Mouse (Mus musculus): ENCODE results near the gene Apoh. TPM values are rescaled to one million over a fixed set of nuclear protein-coding genes. Genes with fewer than 3 reads are reported as not detected.

Gene Apoh
- not detected for polyA plus RNA-seq (2015; fragmentation: Illumina TruSeq; extraction: RNeasy Lipid Tissue Mini Kit (QIAGEN cat#74804); ENCODE audit: insufficient read depth, low read depth, low replicate concordance)

GRCm38 (mm10) chr11:108342781-108343768 is at the start of gene Apoh:
Gene Apoh, plus strand, starts transcription at chr11:108343354.

GRCm38 (mm10) chr11:108343789-108344462 is 772 bp downstream of the Apoh start, which contains the start of gene Prkca:
Gene Prkca, minus strand, starts transcription at chr11:108343928.

GRCm38 (mm10) chr11:108424889-108425591 is 81.9 kb downstream of the Apoh start, which contains the start of gene Cep112:
Gene Cep112, plus strand, starts transcription at chr11:108425192.

Other genes starting within 250 kb of the Apoh start
- 2.4 TPM for gene Prkca, start 574 bp downstream of the Apoh start, polyA plus RNA-seq (2015; fragmentation: Illumina TruSeq; extraction: RNeasy Lipid Tissue Mini Kit (QIAGEN cat#74804); ENCODE audit: insufficient read depth, low read depth, low replicate concordance)
- 1.5 TPM for gene Cep112, start 81.8 kb downstream of the Apoh start, polyA plus RNA-seq (2015; fragmentation: Illumina TruSeq; extraction: RNeasy Lipid Tissue Mini Kit (QIAGEN cat#74804); ENCODE audit: insufficient read depth, low read depth, low replicate concordance)

All from pancreas, adult 10 weeks (tissue).